Mouse (Mus musculus): ENCODE measurements around the gene Pop7. TPM values are rescaled to one million over a fixed set of nuclear protein-coding genes. Genes with fewer than 3 reads are reported as not detected.

Pop7 gene
- 3.0 TPM for polyA plus RNA-seq (2015; fragmentation: Illumina TruSeq; extraction: RNeasy Lipid Tissue Mini Kit (QIAGEN cat#74804); ENCODE audit: insufficient read depth, low read depth, low replicate concordance)

GRCm38 (mm10) chr5:137501709-137502666 lies at the start of gene Pop7:
TSS of gene Pop7 (minus strand) at chr5:137502518.

DNA sequence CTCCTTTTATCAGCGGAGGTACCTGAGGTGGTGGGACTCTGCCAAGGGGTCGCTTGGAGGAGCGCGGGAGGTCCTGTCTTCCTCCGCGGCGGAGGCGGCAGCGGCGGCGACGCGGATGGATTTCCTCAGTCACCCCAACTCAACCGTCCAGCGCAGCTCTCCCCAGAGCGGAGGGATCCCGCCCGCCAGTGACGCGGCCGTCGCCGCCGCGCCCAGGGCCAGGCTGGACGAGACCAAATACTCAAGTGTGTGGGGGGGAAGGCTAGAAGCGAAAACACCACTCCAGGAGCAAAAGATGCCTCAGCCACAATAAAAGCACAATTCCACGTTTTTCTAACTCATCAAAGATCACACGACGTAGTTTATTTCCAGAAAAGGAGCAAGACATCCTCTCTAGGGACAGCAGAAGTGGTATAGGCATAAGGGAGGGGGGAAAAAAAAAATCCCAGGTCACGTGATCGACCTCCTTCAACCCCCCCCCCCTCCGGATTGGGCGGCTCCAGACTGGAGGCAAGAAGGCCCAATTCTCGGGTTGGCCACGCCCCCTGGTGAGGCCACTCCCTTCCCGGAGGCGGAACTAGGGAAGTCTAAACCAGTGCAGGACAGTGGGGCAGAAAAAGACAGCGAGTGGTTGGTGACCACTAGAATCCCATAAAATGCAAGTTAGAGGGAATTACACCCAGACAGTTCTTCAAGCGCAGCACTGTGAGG lies 31.0 kb upstream of the Pop7 start, which contains the start of the genes Epo and Gnb2:
Epo (minus strand) TSS at position 126 of the 711 bp plus-strand sequence.
Gnb2 (minus strand) TSS at position 394 of the 711 bp plus-strand sequence.

DNA sequence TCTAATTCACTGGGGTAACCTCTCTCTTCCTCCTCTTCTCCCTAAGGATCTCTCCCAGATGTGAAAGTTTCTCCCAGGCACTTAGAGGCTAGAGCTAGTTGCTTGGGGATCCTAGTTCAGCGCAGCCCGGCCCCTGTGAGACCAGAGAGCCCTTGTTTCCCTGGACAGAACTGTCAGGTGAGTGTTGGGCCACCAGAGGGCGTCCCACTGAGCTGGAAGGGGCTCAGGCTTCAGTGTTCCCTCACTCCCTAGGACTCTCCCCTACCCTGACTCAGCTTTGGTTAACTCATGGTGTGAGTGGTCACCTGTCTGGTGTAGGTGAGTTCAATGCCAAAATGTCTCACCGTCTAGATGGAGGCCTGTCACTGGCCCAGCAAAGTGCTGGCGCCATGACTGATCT lies 16.1 kb upstream of the Pop7 start, which contains the start of gene Gigyf1:
Gigyf1 (plus strand) TSS at position 113 of the 400 bp plus-strand sequence.

GRCm38 (mm10) chr5:137476964-137477363 lies 25.4 kb downstream of the Pop7 start, which contains the start of gene Zan:
TSS of gene Zan (minus strand) at chr5:137477064.

Other genes with a start within 250 kb of the Pop7 start
- gene Ache, start 215.0 kb downstream of the Pop7 start, polyA plus RNA-seq (2015; fragmentation: Illumina TruSeq; extraction: RNeasy Lipid Tissue Mini Kit (QIAGEN cat#74804); ENCODE audit: insufficient read depth, low read depth, low replicate concordance): 3.5 TPM
- 2.3 TPM for gene Ufsp1, start 207.9 kb downstream of the Pop7 start, polyA plus RNA-seq (2015; fragmentation: Illumina TruSeq; extraction: RNeasy Lipid Tissue Mini Kit (QIAGEN cat#74804); ENCODE audit: insufficient read depth, low read depth, low replicate concordance)
- 77.8 TPM for gene Srrt, start 194.8 kb downstream of the Pop7 start, polyA plus RNA-seq (2015; fragmentation: Illumina TruSeq; extraction: RNeasy Lipid Tissue Mini Kit (QIAGEN cat#74804); ENCODE audit: insufficient read depth, low read depth, low replicate concordance)
- 8.1 TPM for gene Trip6, start 188.1 kb downstream of the Pop7 start, polyA plus RNA-seq (2015; fragmentation: Illumina TruSeq; extraction: RNeasy Lipid Tissue Mini Kit (QIAGEN cat#74804); ENCODE audit: insufficient read depth, low read depth, low replicate concordance)
- gene Slc12a9, start 168.9 kb downstream of the Pop7 start, polyA plus RNA-seq (2015; fragmentation: Illumina TruSeq; extraction: RNeasy Lipid Tissue Mini Kit (QIAGEN cat#74804); ENCODE audit: insufficient read depth, low read depth, low replicate concordance): 8.2 TPM
- 15.6 TPM for gene Ephb4, start 152.4 kb downstream of the Pop7 start, polyA plus RNA-seq (2015; fragmentation: Illumina TruSeq; extraction: RNeasy Lipid Tissue Mini Kit (QIAGEN cat#74804); ENCODE audit: insufficient read depth, low read depth, low replicate concordance)
- gene Zan, start 25.5 kb downstream of the Pop7 start, polyA plus RNA-seq (2015; fragmentation: Illumina TruSeq; extraction: RNeasy Lipid Tissue Mini Kit (QIAGEN cat#74804); ENCODE audit: insufficient read depth, low read depth, low replicate concordance): 0.06 TPM
- gene Gigyf1, start 16.0 kb upstream of the Pop7 start, polyA plus RNA-seq (2015; fragmentation: Illumina TruSeq; extraction: RNeasy Lipid Tissue Mini Kit (QIAGEN cat#74804); ENCODE audit: insufficient read depth, low read depth, low replicate concordance): 8.7 TPM
- gene Epo, start 30.7 kb upstream of the Pop7 start, polyA plus RNA-seq (2015; fragmentation: Illumina TruSeq; extraction: RNeasy Lipid Tissue Mini Kit (QIAGEN cat#74804); ENCODE audit: insufficient read depth, low read depth, low replicate concordance): not detected
- 138 TPM for gene Gnb2, start 31.0 kb upstream of the Pop7 start, polyA plus RNA-seq (2015; fragmentation: Illumina TruSeq; extraction: RNeasy Lipid Tissue Mini Kit (QIAGEN cat#74804); ENCODE audit: insufficient read depth, low read depth, low replicate concordance)
- 3.0 TPM for gene Actl6b, start 51.0 kb upstream of the Pop7 start, polyA plus RNA-seq (2015; fragmentation: Illumina TruSeq; extraction: RNeasy Lipid Tissue Mini Kit (QIAGEN cat#74804); ENCODE audit: insufficient read depth, low read depth, low replicate concordance)
- gene Tfr2, start 67.3 kb upstream of the Pop7 start, polyA plus RNA-seq (2015; fragmentation: Illumina TruSeq; extraction: RNeasy Lipid Tissue Mini Kit (QIAGEN cat#74804); ENCODE audit: insufficient read depth, low read depth, low replicate concordance): not detected
- 12.9 TPM for gene Mospd3, start 98.5 kb upstream of the Pop7 start, polyA plus RNA-seq (2015; fragmentation: Illumina TruSeq; extraction: RNeasy Lipid Tissue Mini Kit (QIAGEN cat#74804); ENCODE audit: insufficient read depth, low read depth, low replicate concordance)
- 52.4 TPM for gene Pcolce, start 111.3 kb upstream of the Pop7 start, polyA plus RNA-seq (2015; fragmentation: Illumina TruSeq; extraction: RNeasy Lipid Tissue Mini Kit (QIAGEN cat#74804); ENCODE audit: insufficient read depth, low read depth, low replicate concordance)
- not detected for gene Fbxo24, start 126.5 kb upstream of the Pop7 start, polyA plus RNA-seq (2015; fragmentation: Illumina TruSeq; extraction: RNeasy Lipid Tissue Mini Kit (QIAGEN cat#74804); ENCODE audit: insufficient read depth, low read depth, low replicate concordance)
- gene Lrch4, start 126.6 kb upstream of the Pop7 start, polyA plus RNA-seq (2015; fragmentation: Illumina TruSeq; extraction: RNeasy Lipid Tissue Mini Kit (QIAGEN cat#74804); ENCODE audit: insufficient read depth, low read depth, low replicate concordance): 5.2 TPM
- gene Gm20605, start 126.7 kb upstream of the Pop7 start, polyA plus RNA-seq (2015; fragmentation: Illumina TruSeq; extraction: RNeasy Lipid Tissue Mini Kit (QIAGEN cat#74804); ENCODE audit: insufficient read depth, low read depth, low replicate concordance): 8.8 TPM
- 41.3 TPM for gene Sap25, start 138.8 kb upstream of the Pop7 start, polyA plus RNA-seq (2015; fragmentation: Illumina TruSeq; extraction: RNeasy Lipid Tissue Mini Kit (QIAGEN cat#74804); ENCODE audit: insufficient read depth, low read depth, low replicate concordance)
- gene Irs3, start 143.2 kb upstream of the Pop7 start, polyA plus RNA-seq (2015; fragmentation: Illumina TruSeq; extraction: RNeasy Lipid Tissue Mini Kit (QIAGEN cat#74804); ENCODE audit: insufficient read depth, low read depth, low replicate concordance): 0.57 TPM
- 3.9 TPM for gene Agfg2, start 182.2 kb upstream of the Pop7 start, polyA plus RNA-seq (2015; fragmentation: Illumina TruSeq; extraction: RNeasy Lipid Tissue Mini Kit (QIAGEN cat#74804); ENCODE audit: insufficient read depth, low read depth, low replicate concordance)
- gene Nyap1, start 239.1 kb upstream of the Pop7 start, polyA plus RNA-seq (2015; fragmentation: Illumina TruSeq; extraction: RNeasy Lipid Tissue Mini Kit (QIAGEN cat#74804); ENCODE audit: insufficient read depth, low read depth, low replicate concordance): 1.2 TPM
- gene Tsc22d4, start 243.2 kb upstream of the Pop7 start, polyA plus RNA-seq (2015; fragmentation: Illumina TruSeq; extraction: RNeasy Lipid Tissue Mini Kit (QIAGEN cat#74804); ENCODE audit: insufficient read depth, low read depth, low replicate concordance): 16.1 TPM

Measured in pancreas, adult 10 weeks (tissue).